Mouse (Mus musculus): ENCODE data around the gene Mybbp1a. TPM values are rescaled to one million over a fixed set of nuclear protein-coding genes. Genes with fewer than 3 reads are reported as not detected.
"Not testable (repeated sequence)": the region's sequence is repeated elsewhere in the genome, so short reads cannot be mapped to it uniquely, and the experiment has no call there.

Gene Mybbp1a
- total RNA-seq, 2 experiments from 2014 or later: 35.4 to 62.4 TPM

- ATAC-seq (ENCODE audit: poor library complexity, severe bottlenecking): no peak
Observed at GRCm38 (mm10) chr11:72411945-72412344, 29.2 kb upstream of the Mybbp1a start.

DNA sequence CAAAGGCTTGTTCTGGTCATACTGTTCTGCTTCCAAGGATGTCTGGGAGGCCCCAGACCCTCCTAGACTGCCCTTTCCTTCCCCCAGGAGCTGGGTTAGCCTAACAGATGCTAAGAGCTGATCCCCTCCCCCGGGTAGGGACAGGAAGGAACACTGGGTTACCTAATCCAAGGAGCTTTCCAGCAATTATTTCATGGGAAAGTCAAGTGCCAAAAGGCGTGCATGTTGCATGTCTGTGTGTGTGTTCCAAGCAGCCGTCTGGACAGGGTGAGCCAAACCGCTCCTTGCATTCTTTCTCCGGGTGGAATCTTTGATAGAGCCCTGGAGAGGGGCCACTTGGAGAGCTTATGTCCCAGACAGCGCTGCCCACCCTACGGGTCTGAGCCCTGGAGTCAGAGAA, 28.1 kb upstream of the Mybbp1a start:
- ATAC-seq (ENCODE audit: poor library complexity, severe bottlenecking): no peak

DNA sequence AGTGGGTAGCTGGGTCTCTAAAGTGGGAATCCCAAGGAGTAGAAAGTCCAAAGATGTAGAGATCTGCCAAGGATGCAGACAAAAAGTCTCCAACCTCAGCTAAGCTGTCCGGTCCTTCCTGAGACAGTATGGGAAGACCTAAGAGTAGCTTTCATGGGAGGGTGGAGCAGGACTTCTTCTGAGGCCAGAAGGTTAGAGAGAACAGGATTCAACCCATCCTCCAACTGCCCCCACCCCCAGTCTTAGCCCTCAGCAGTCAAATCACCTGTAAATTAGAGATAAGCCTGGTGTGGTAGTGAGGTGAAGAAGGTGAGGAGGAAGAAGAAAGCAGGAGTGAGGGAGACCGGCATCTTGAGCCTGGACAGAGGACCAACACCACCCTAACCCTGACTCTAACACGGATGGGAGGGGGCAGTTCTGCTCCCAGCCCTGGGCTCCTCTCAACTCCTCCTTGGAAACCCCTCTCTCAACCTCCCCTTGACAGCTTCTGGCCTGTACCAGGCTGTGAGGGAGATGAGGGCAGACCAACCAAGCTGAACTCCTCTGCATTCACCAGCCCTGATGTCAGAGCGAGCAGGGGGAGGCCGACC, 27.5 kb upstream of the Mybbp1a start:
- no peak for ATAC-seq (ENCODE audit: poor library complexity, severe bottlenecking)

- no peak for ATAC-seq (ENCODE audit: poor library complexity, severe bottlenecking)
Observed at GRCm38 (mm10) chr11:72415155-72415554, 26.0 kb upstream of the Mybbp1a start.

GRCm38 (mm10) chr11:72416666-72417065, 24.5 kb upstream of the Mybbp1a start:
- ATAC-seq (ENCODE audit: poor library complexity, severe bottlenecking): no peak

- ATAC-seq (ENCODE audit: poor library complexity, severe bottlenecking): no peak
Observed at GRCm38 (mm10) chr11:72417376-72417775, 23.8 kb upstream of the Mybbp1a start.

GRCm38 (mm10) chr11:72418227-72418626, 22.9 kb upstream of the Mybbp1a start:
- no peak for ATAC-seq (ENCODE audit: poor library complexity, severe bottlenecking)

- ATAC-seq (ENCODE audit: poor library complexity, severe bottlenecking): no peak
Observed at GRCm38 (mm10) chr11:72419006-72419405, 22.1 kb upstream of the Mybbp1a start.

DNA sequence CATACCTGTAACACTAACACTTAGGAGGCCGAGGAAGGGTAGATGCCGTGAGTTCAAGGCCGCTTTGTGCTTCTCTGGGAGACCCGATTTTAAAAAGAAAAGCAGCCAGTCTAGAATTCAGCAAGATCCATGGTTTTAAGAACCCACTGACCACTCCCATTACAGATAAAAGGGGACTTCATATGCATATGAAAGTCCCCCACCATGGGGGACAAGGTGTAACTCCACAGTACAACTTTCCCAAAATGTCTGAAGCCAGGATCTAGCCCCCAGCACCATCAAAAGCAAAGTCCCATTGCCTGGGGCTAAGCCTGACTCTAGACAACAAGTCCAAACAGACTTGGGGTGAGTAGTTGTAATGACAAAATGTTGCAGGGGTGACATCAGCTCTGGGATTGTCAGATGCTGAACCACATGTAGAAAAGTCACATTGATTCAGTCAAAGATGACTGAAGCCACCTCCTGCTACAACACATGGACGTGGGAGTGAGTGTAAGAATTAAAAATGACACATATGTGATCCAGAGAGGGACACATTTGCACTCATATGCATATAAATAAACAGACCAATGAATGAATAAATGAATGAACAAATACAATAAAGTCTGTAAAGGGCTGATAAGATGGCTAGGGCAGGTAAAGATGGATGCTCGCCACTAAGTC, 20.6 kb upstream of the Mybbp1a start:
- no peak for ATAC-seq (ENCODE audit: poor library complexity, severe bottlenecking)

GRCm38 (mm10) chr11:72421518-72422278, 19.5 kb upstream of the Mybbp1a start:
- ATAC-seq (ENCODE audit: poor library complexity, severe bottlenecking): peak; percentile 47; the same call in 1 of the 2 replicates

DNA sequence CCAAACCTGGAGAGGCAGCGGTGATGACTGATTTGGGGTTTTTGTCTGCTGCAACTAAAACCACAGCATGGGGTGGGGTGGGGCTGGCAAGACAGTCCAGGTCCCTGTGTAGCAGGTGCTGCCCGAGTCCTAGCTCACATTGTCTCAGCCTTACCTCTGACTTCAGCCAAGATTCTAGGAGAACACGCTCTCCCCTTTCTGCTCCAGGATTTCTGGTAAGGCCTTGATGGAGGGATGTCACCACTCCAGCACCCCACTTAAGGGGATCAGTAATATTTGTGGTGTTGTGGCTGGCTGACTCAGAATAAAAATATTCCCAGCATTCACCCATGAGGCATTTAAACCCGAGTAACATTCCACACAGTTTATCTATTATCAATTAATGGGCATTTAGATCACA, 17.5 kb upstream of the Mybbp1a start:
- no peak for ATAC-seq (ENCODE audit: poor library complexity, severe bottlenecking)

GRCm38 (mm10) chr11:72425201-72425600, 16.0 kb upstream of the Mybbp1a start:
- ATAC-seq (ENCODE audit: poor library complexity, severe bottlenecking): no peak

GRCm38 (mm10) chr11:72426884-72427283, 14.3 kb upstream of the Mybbp1a start:
- no peak for ATAC-seq (ENCODE audit: poor library complexity, severe bottlenecking)

DNA sequence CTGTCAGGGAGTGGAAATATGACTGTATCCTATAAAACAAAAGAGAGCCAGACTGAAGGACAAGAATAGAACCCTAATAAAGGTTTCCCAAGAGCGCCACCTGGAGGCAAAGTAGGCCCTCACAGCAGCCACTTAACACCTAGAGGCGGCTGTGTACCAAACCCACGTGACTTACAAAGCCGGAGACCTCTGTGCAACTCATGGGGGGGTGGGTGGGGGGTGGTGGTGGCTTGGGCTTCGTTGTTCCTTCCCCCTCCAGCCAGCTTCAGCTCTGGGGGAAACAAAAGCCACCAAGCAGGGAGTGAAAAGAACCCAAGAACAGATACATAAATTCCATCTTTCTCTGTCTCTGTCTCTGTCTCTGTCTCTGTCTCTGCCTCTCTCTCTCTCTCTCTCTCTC, 12.5 kb upstream of the Mybbp1a start:
- peak; percentile 81 for ATAC-seq (ENCODE audit: poor library complexity, severe bottlenecking)

GRCm38 (mm10) chr11:72429288-72429690, 11.9 kb upstream of the Mybbp1a start:
- ATAC-seq (ENCODE audit: poor library complexity, severe bottlenecking): peak; percentile 99

DNA sequence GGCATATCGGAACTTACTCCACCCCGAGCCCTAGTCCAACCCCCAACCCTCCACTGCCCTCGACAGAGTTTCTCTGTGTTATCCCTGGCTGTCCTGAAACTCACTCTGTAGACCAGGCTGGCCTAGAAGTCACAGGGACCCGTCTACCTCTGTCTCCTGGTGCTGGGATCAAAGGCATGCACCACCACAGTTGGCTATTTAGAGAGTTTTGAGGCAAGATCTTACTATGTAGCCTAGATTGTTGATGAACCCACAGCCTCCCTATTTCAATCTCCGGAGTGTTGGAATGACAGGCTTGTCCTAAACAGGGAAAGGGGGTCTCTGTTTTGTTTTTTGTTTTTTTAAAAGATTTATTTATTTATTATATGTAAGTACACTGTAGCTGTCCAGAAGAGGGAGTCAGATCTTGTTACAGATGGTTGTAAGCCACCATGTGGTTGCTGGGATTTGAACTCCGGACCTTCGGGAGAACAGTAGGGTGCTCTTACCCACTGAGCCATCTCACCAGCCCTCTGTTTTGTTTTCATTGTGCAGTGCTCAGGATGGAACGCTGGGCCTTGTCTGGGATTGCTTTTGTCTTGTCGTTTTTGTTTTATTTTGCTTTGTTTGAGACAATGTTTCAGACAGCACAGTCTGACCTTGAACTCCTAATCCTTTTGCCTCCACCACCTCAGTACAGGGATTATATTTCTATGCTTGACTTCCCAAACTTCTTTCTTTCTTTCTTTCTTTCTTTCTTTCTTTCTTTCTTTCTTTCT, 10.7 kb upstream of the Mybbp1a start:
- ATAC-seq (ENCODE audit: poor library complexity, severe bottlenecking): not testable (repeated sequence)

GRCm38 (mm10) chr11:72434963-72435693, 6.0 kb upstream of the Mybbp1a start, which contains the start of gene Ggt6:
Ggt6 (plus strand) TSS chr11:72435526.
- no peak for ATAC-seq (ENCODE audit: poor library complexity, severe bottlenecking)

- ATAC-seq (ENCODE audit: poor library complexity, severe bottlenecking): no peak
Observed at GRCm38 (mm10) chr11:72435694-72436045, 5.5 kb upstream of the Mybbp1a start.

DNA sequence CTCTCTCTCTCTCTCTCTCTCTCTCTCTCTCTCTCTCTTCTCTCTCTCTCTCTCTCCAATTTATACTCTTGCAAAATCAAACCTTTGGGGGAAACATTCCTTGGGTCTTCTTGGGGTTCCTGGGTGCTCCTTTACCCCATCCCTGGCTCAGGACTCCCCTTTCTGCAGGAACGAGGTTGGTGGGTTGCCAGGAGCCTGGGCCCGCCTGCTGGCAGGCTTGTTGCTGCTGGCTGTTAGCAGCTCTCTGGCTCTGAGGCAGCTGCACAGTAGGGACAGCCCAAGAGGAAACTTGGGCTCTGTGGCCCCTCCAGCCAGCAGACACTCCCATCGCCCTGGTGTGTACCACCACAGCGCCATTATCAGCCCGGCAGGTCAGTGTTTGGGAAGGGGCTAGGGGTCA, 4.9 kb upstream of the Mybbp1a start:
- ATAC-seq (ENCODE audit: poor library complexity, severe bottlenecking): no peak

- ATAC-seq (ENCODE audit: poor library complexity, severe bottlenecking): no peak
Observed at GRCm38 (mm10) chr11:72436756-72437650, 4.2 kb upstream of the Mybbp1a start.
